Mouse (Mus musculus) frontal cortex, postnatal 25 days (tissue): ENCODE data around the gene Agps.

Experiments used
- DNase-seq, 2 experiments: peaks; one replicate each; pipeline ENCODE4 v3.0.0; 2022; ENCODE audit warnings: low spot score in 2 of 2

Gene Agps

GRCm38 (mm10) chr2:75828931-75829610, 2.9 kb upstream of the Agps start:
- DNase-seq, result no peak

- DNase-seq, result no peak
Observed at GRCm38 (mm10) chr2:75830233-75830632, 1.7 kb upstream of the Agps start.

- no peak for DNase-seq
Observed at GRCm38 (mm10) chr2:75832781-75833180, 804 bp downstream of the Agps start.

GRCm38 (mm10) chr2:75834492-75834891, 2.5 kb downstream of the Agps start:
- DNase-seq, result no peak

GRCm38 (mm10) chr2:75842302-75842701, 10.3 kb downstream of the Agps start:
- no peak for DNase-seq

GRCm38 (mm10) chr2:75847708-75848107, 15.7 kb downstream of the Agps start:
- no peak for DNase-seq

GRCm38 (mm10) chr2:75852483-75852882, 20.5 kb downstream of the Agps start:
- no peak for DNase-seq

GRCm38 (mm10) chr2:75854136-75854535, 22.2 kb downstream of the Agps start:
- no peak for DNase-seq

- no peak for DNase-seq
Observed at GRCm38 (mm10) chr2:75861115-75861514, 29.1 kb downstream of the Agps start.

- no peak for DNase-seq
Observed at GRCm38 (mm10) chr2:75869604-75870003, 37.6 kb downstream of the Agps start.

- DNase-seq, result no peak
Observed at GRCm38 (mm10) chr2:75874008-75874559, 42.1 kb downstream of the Agps start.

- DNase-seq, result no peak
Observed at GRCm38 (mm10) chr2:75879791-75880190, 47.8 kb downstream of the Agps start.

GRCm38 (mm10) chr2:75883543-75883942, 51.6 kb downstream of the Agps start:
- DNase-seq, result peak in 1 of 2 experiments; percentile 53

GRCm38 (mm10) chr2:75891981-75892380, 60.0 kb downstream of the Agps start:
- no peak for DNase-seq

GRCm38 (mm10) chr2:75895711-75896110, 63.7 kb downstream of the Agps start:
- DNase-seq, result no peak

GRCm38 (mm10) chr2:75900281-75900680, 68.3 kb downstream of the Agps start:
- no peak for DNase-seq

- DNase-seq, result no peak
Observed at GRCm38 (mm10) chr2:75901869-75902268, 69.9 kb downstream of the Agps start.

- no peak for DNase-seq
Observed at GRCm38 (mm10) chr2:75907142-75907541, 75.2 kb downstream of the Agps start.

GRCm38 (mm10) chr2:75915040-75915439, 83.1 kb downstream of the Agps start:
- DNase-seq, result no peak

GRCm38 (mm10) chr2:75923807-75924340, 91.9 kb downstream of the Agps start:
- DNase-seq, result no peak

GRCm38 (mm10) chr2:75926061-75926460, 94.1 kb downstream of the Agps start:
- no peak for DNase-seq

- no peak for DNase-seq
Observed at GRCm38 (mm10) chr2:75928011-75928410, 96.0 kb downstream of the Agps start.

- DNase-seq, result no peak
Observed at GRCm38 (mm10) chr2:75929141-75929540, 97.2 kb downstream of the Agps start.
